Mouse (Mus musculus) intestine, embryonic 16.5 days (tissue): ENCODE results near the gene Myl6. TPM values are rescaled to one million over a fixed set of nuclear protein-coding genes. Genes with fewer than 3 reads are reported as not detected.

Source experiments
- ATAC-seq: fragments of 200-750 bp; cut with Nextera tagmentation; 2 replicates; pipeline ENCODE4 v1.8.0; 2017; ENCODE audit warnings: moderate TSS enrichment, moderate library complexity
- H3K27ac ChIP-seq: fragments of 300-500 bp; sonication (generic); 2 replicates; pipeline ENCODE4 v1.5.1; 2014; ENCODE audit warnings: mild to moderate bottlenecking, low read length
- H3K27me3 ChIP-seq: fragments of 300-500 bp; sonication (generic); replicated peaks from 2 replicates; pipeline ENCODE4 v1.6.1; 2014; ENCODE audit warnings: low read length, control low read depth, mixed read lengths; ENCODE audit not compliant: control insufficient read depth, insufficient read depth
- H3K36me3 ChIP-seq: fragments of 300-500 bp; sonication (generic); 2 replicates; pipeline ENCODE4 v1.6.1; 2014; ENCODE audit warnings: low read length, control low read depth; ENCODE audit not compliant: control insufficient read depth, insufficient read depth
- H3K4me1 ChIP-seq: fragments of 300-500 bp; sonication (generic); 2 replicates; pipeline ENCODE4 v1.6.1; 2014; ENCODE audit warnings: low read length, control low read depth, mixed read lengths; ENCODE audit not compliant: control insufficient read depth, insufficient read depth
- H3K4me2 ChIP-seq: fragments of 300-500 bp; sonication (generic); 2 replicates; pipeline ENCODE4 v1.6.1; 2014; ENCODE audit warnings: low read depth, low read length, control low read depth
- H3K4me3 ChIP-seq: fragments of 300-500 bp; sonication (generic); 2 replicates; pipeline ENCODE4 v1.5.1; 2014; ENCODE audit warnings: mild to moderate bottlenecking, low read length
- H3K9ac ChIP-seq: fragments of 300-500 bp; sonication (generic); 2 replicates; pipeline ENCODE4 v1.6.1; 2014; ENCODE audit warnings: low read depth, low read length
- H3K9me3 ChIP-seq: fragments of 300-500 bp; sonication (generic); 2 replicates; pipeline ENCODE4 v1.6.1; 2016; ENCODE audit warnings: low read length, control low read depth; ENCODE audit not compliant: control insufficient read depth
- WGBS: fragments of 180-500 bp; shearing (Covaris S2); extraction: QIAGEN DNeasy Blood & Tissue Kit; methylation state at CpG from one replicate; pipeline ENCODE4 v1.1.7; 2014; 5-methylcytosine and 5-hydroxymethylcytosine counted together
- polyA plus RNA-seq: library from polyadenylated mRNA; unstranded; fragments of >200 nt; fragmentation: Nextera tagmentation; extraction: Ambion mirVana; gene quantifications from 2 replicates; pipeline ENCODE4 v1.2.1, GENCODE M21; 2015

Gene Myl6
- polyA plus RNA-seq, 1 experiment from 2014 or later = 1,876 TPM

DNA sequence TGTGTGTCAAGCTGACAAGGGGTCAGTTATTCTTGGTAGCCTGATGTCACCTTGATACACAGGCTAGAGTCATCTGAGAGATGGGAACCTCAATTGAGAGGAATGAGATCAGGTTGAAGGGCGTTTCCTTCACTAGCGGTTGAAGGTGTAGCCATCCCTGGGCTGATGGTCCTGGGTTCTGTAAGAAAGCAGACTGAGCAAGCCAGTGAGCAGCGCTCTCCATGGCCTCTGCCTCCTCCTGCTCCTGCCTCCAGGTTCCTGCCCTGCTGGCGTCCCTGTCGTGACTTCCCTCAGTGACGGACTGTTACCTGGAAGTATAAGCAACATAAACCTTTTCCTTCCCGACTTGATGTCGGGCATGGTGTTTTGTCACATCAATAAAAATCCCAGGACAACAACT is 9.6 kb upstream of the Myl6 start:
- peaks cover 16% of the 10 kb centered on the region; the same call in 1 of the 2 replicates for H3K4me1 ChIP-seq
- H3K9me3 ChIP-seq = no peaks in the 10 kb centered on the region
- H3K27me3 ChIP-seq = no peaks in the 10 kb centered on the region
- no peaks in the 10 kb centered on the region for H3K36me3 ChIP-seq
- H3K27ac ChIP-seq = no peak overlapping the region
- H3K9ac ChIP-seq = no peak overlapping the region
- WGBS = 82% methylated on average over 8 of the region's 8 CpGs
- no peak overlapping the region for H3K4me3 ChIP-seq
- ATAC-seq = no peak
- no peak overlapping the region for H3K4me2 ChIP-seq

DNA sequence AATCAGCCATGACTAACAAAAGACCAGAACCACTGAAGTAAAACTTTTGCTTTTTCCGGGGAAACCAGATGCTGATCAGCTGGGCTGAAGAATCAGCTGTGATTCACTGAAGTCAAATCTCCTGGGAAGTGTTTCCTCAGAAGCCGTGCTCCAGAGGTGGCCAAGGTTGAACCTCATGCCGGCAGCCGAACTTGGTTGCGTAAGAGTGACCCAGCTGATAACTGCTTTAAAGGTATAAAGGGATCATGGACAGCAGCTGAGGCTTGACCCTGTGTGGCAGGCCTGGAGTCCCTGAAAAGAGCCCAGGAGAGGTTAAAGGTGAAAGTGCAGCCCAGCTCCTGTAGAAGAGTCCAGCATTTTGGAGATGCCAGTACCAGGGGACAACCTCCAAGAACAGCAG is 8.4 kb upstream of the Myl6 start:
- H3K4me2 ChIP-seq = no peak overlapping the region
- H3K27ac ChIP-seq = no peak overlapping the region
- H3K9ac ChIP-seq = no peak overlapping the region
- 47% methylated on average over 5 of the region's 5 CpGs for WGBS
- no peak overlapping the region for H3K4me3 ChIP-seq
- ATAC-seq = no peak
- H3K36me3 ChIP-seq = no peaks in the 10 kb centered on the region
- no peaks in the 10 kb centered on the region for H3K27me3 ChIP-seq
- no peaks in the 10 kb centered on the region for H3K9me3 ChIP-seq
- H3K4me1 ChIP-seq = peaks cover 21% of the 10 kb centered on the region; the same call in 1 of the 2 replicates

DNA sequence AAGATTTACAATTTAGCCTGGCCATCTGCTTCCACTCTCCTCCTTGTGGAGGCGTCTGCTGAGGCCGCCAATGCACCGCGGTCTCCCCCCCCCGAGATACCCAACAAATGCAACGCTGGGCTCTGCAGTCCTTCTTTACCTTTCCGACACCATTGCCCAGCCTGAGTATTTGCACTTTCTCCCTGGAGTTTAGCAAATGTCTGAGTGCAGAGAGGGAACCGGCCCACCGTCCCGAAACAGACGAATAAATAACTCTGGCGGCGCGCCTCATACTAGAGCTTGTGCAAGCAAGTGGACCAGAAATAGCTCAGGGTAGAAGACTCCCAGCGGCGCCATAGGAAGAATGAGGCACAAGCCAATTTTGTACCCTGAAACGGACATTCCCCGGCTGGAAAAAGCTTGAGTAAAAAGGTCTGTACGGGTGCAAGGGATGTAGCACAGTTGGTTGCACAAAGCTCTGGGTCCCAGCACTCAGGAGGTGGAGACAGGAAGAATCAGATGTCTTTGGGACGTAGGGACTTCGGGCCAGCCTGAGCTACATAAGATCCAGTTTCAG is 5.2 kb upstream of the Myl6 start:
- under 1% methylated on average over 21 of the region's 21 CpGs for WGBS
- no peaks in the 10 kb centered on the region for H3K9me3 ChIP-seq
- peak; percentile 51 for ATAC-seq
- H3K4me1 ChIP-seq = peaks cover 14% of the 10 kb centered on the region
- no peaks in the 10 kb centered on the region for H3K36me3 ChIP-seq
- H3K9ac ChIP-seq = peak overlapping the region; percentile 73
- peak overlapping the region; percentile 61 for H3K4me3 ChIP-seq
- no peaks in the 10 kb centered on the region for H3K27me3 ChIP-seq
- peak overlapping the region; percentile 75 for H3K4me2 ChIP-seq
- H3K27ac ChIP-seq = peak overlapping the region; percentile 87

DNA sequence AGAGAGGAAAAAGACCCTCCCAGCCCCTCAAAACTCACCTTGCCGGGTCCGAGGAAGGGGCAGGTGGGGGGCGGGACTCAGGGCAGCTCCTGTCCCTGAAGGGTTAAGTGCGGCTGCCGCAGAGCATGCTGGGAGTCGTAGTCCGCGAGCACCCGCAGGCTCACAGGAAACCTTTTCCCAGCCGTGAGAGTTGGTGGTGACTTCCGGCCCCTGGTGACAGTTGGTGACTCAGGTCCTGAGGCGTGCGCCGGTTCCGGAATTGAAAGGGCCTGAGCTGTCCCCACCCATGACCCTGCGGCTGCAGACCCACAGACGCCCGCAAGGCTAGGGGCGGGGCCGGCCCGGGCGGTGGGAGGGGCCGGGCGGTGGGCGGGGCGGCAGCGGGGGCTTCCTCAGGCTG is 4.6 kb upstream of the Myl6 start, which contains the start of gene Myl6b:
Gene Myl6b, minus strand, starts transcription at position 96 of the 400 bp plus-strand sequence.
- Histone ChIP-seq H3K27ac (peak within 1 kb of the TSS; percentile 87), H3K9ac (peak within 1 kb of the TSS; percentile 73), H3K9me3 (no peaks in the 10 kb centered on the region), H3K36me3 (no peaks in the 10 kb centered on the region), H3K27me3 (no peaks in the 10 kb centered on the region), H3K4me1 (peaks cover 14% of the 10 kb centered on the region), H3K4me3 (peak within 1 kb of the TSS; percentile 61), H3K4me2 (peak within 1 kb of the TSS; percentile 75)
- under 1% methylated on average over 27 of the region's 27 CpGs for WGBS
- peak; percentile 89 for ATAC-seq

DNA sequence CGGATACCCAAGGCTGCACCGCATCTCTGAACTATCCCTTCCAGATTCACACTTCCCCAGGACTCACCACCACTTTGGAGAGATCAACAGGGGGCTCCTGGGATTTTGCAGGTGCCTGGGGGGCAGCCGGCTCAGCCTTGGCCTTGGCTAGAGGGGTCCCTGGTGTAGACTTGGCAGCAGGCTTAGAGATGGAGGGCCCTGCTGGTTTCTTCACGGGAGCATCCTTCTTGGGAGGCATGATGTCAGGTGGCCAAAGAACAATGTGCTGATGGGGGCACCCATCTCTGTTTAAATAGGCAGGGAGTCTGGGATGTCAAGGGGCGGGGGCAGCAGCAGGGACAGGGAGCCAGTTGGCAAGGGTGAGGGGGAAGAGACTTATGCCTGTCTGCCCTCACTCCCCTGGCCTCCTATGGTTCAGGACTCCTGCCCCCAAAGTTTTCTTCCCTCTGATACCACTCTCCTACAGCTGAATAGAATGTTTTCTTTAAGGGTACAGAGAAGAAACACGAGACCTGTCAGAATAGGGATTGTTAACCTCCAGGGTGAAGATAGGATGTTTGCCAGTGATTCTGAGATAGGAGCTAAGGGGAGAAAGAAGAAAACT is 3.3 kb upstream of the Myl6 start:
- Histone ChIP-seq H3K4me2 (no peak overlapping the region), H3K27ac (no peak overlapping the region), H3K4me1 (peaks cover 10% of the 10 kb centered on the region), H3K36me3 (no peaks in the 10 kb centered on the region), H3K9me3 (no peaks in the 10 kb centered on the region), H3K9ac (no peak overlapping the region), H3K27me3 (no peaks in the 10 kb centered on the region), H3K4me3 (no peak overlapping the region)
- 52% methylated on average over 6 of the region's 6 CpGs for WGBS
- no peak for ATAC-seq

DNA sequence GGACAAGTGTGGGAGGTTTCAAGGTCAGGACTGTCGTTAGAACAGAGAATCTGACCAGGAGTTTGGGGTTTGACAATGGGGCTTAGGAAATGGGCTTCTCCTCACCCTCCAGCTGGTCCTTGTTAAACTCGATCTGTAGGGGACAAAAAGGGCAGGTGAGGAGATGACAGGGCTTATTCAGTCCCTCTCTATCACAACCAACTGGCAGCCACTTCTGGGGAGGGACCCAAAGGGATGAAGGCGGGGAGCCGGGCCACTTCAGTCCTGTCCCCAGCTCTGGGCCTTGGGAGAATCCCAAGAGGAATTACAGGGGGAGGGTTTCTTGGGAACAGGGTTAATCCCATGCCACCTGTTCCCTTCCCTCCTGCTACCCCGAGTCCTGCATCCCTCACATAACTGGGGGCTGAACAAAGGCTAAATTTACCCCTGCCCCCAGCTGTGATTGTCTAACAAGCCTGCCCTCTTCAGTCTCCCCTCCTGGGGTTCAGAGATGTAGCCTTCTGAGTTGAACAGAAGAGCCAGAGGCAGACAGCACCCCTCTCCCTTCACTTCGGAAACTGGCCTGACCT is 2.6 kb upstream of the Myl6 start:
- Histone ChIP-seq H3K27me3 (no peaks in the 10 kb centered on the region), H3K9ac (no peak overlapping the region; the same call in 1 of the 2 replicates), H3K36me3 (no peaks in the 10 kb centered on the region), H3K9me3 (no peaks in the 10 kb centered on the region), H3K4me1 (peaks cover 17% of the 10 kb centered on the region), H3K4me2 (no peak overlapping the region), H3K4me3 (no peak overlapping the region), H3K27ac (no peak overlapping the region)
- WGBS = 56% methylated on average over 6 of the region's 6 CpGs
- ATAC-seq = no peak

DNA sequence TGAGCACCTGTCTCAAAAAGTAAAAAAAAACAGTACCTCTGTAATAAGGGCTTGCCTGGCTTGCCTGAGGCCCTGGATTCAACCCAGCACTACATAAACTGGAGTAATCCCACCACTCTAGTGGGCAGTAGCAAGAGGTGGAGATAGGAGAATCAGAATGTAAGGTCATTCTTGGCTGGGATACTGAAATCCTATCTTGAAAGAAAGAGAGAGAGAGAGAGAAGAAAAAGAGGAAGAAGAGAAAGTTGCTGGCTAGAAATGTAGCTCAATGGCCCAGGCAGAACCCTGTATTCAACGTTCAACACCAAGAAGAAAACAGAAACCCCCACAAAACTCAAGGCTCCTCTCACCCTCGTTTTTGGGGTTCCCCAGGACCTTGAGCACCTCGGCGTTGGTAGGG is 2.0 kb upstream of the Myl6 start:
- Histone ChIP-seq H3K27ac (no peak overlapping the region), H3K27me3 (no peaks in the 10 kb centered on the region), H3K4me2 (no peak overlapping the region), H3K4me3 (no peak overlapping the region), H3K9ac (no peak overlapping the region), H3K9me3 (no peaks in the 10 kb centered on the region), H3K36me3 (0 out of 2 replicates have a peak, but pooled peaks cover 5% of the 10 kb centered on the region), H3K4me1 (peaks cover 23% of the 10 kb centered on the region)
- no peak for ATAC-seq
- WGBS = 82% methylated on average over 4 of the region's 4 CpGs

DNA sequence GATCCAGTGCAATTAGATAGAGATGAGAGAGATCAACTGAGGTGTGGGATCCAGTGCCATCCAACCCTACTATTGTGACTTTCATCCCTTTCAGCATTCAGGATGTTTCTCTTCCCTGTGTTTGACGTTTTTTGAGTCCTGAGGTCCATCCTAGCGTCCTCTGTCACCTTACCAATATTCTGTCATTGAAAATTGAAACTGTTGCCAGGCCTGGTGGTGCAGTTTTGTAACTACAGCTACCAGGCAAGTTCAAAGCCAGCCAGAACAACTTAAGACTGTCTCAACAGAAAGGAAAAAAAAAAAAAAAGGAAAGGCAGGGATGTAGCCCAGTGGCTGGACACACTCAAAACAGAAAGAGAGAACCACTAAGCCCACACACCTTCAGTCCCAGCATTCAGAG is 1.3 kb upstream of the Myl6 start:
- Histone ChIP-seq H3K27ac (no peak overlapping the region), H3K27me3 (no peaks in the 10 kb centered on the region), H3K9me3 (no peaks in the 10 kb centered on the region), H3K4me1 (peaks cover 25% of the 10 kb centered on the region), H3K4me2 (0 out of 2 replicates have a peak overlapping the region, but pooled peaks have one; percentile 89), H3K36me3 (0 out of 2 replicates have a peak, but pooled peaks cover 6% of the 10 kb centered on the region), H3K4me3 (no peak overlapping the region), H3K9ac (no peak overlapping the region)
- no peak for ATAC-seq
- WGBS = 72% methylated on average over 2 of the region's 2 CpGs

DNA sequence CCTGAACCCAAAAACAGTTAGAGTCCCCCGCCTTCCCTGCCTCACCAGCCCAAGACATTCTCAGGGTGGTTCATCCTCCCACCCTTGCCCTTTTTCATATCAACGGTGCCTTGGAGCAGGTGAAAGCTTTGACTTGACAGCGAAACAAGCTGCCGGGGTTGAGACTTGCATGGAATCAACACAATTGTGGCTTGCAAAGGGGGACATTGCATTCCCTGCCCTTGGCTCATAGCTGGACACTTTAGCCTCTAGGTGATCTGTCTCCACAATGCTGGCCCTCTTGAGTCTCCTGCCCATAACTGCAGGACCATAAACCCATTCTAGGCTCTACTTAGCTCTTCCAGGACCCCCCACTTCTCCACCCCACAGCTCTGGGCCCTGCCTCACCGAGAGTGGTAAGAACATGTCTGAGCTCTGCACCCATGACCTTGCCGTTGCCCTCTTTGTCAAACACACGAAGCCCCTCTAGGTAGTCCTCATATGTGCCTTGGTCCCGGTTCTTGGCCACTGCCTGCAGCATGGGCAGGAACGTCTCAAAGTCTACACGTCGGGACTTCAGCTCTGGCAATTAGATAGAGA is 811 bp upstream of the Myl6 start:
- H3K4me3 ChIP-seq = peak overlapping the region; percentile 87
- peak overlapping the region; percentile 82 for H3K9ac ChIP-seq
- no peak for ATAC-seq
- H3K4me2 ChIP-seq = peak overlapping the region; percentile 89
- peaks cover 6% of the 10 kb centered on the region; the same call in 1 of the 2 replicates for H3K36me3 ChIP-seq
- no peaks in the 10 kb centered on the region for H3K27me3 ChIP-seq
- 50% methylated on average over 11 of the region's 11 CpGs for WGBS
- no peaks in the 10 kb centered on the region for H3K9me3 ChIP-seq
- peak overlapping the region; percentile 98 for H3K27ac ChIP-seq
- peaks cover 28% of the 10 kb centered on the region for H3K4me1 ChIP-seq
